Mouse (Mus musculus) erythroblast, embryonic 14.5 days (primary cell): ENCODE measurements around the gene Sh3gl1.

ENCODE experiments used
- GATA1 ChIP-seq: IDR thresholded peaks from 2 replicates; pipeline ENCODE4 v1.6.1; 2012; ENCODE audit warnings: low read length, inconsistent platforms, mixed read lengths
- TAL1 ChIP-seq: IDR thresholded peaks from 3 replicates; pipeline ENCODE4 v1.6.1; 2012; ENCODE audit warnings: low read length, inconsistent platforms, mixed read lengths

DNA sequence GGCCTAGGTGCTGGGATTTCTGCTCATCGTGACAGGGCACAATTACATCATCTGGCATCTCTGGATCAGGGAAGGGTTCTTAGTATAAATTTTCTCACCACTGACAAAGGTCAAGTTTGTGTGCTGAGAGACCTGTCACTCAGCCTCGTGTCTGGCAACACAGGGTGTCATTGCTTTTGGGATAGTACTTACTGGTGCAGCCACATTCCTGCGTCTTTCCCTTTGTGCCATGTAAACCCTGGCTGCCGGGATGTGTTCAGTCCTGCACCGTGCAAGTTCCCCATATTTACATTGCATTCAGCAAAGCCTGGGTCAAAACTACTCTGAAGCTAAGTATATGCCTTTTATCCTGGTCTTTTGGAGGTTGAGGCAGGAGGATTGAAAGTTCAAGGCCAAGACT, 14.9 kb upstream of the Sh3gl1 start:
- no peak for TF ChIP-seq GATA1
- TF ChIP-seq TAL1, result no peak
